ENCODE assay signal across 12 mouse cellular contexts in the genomic region with DNA sequence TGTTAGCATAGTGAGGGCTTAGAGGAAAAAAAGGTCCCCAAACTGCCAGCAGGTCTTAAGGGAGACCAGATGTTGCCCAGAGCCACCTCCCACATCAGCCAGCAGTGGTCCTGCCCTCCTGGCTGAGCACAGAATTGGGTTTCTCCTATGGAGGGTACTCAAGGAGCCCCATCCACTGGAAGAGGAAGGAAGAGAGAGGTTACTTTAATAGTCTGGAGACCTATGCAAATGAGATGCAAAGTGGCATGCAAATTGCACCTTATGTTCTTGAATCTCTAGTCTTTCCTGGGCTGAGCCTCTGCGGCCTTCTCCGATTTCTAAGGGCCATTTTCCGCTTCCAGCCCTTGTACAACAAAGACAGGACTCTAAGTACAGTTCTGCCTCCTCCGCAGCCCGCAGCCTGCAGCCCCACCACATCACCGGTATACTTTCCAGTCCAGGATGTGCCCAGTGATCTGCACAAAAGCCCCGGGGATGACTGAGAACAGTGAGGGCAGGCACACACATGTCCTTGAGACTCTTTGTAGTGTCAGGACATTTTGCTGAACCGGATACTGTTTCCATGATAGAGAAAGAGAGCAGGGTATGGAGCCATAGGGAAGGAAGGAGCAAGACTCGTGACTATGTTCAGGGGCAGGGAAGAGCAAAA. TPM values are rescaled to one million over a fixed set of nuclear protein-coding genes. Genes with fewer than 3 reads are reported as not detected.
DNase-seq lines count a peak whose midpoint lies in the region; ATAC-seq and TF ChIP-seq lines count a peak whose summit lies in the region.
"Had no signal": no experiment of that assay in that cellular context is flagged by ENCODE, and none has a peak within 500 bp of the region (broad histone marks: within the 10 kb centered on the region; RNA-seq: fewer than 3 reads in every experiment).

No protein-coding gene starts in this region.

- H3K9me3 ChIP-seq in midbrain, embryonic 10.5 days (replicated peaks), result no peaks in the 10 kb centered on the region
- no peaks in the 10 kb centered on the region for H3K9me3 ChIP-seq in midbrain, embryonic 15.5 days
- no peaks in the 10 kb centered on the region for H3K9me3 ChIP-seq in forebrain, embryonic 15.5 days
- H3K9me3 ChIP-seq: heart, embryonic 13.5 days had no signal

- H3K4me1 ChIP-seq in midbrain, embryonic 10.5 days, result peaks cover 78% of the 10 kb centered on the region
- peaks cover 33% of the 10 kb centered on the region for H3K4me1 ChIP-seq in midbrain, embryonic 15.5 days
- H3K4me1 ChIP-seq in forebrain, embryonic 15.5 days, result peaks cover 51% of the 10 kb centered on the region

- no peak overlapping the region for H3K9ac ChIP-seq in midbrain, embryonic 15.5 days
- peak overlapping the region; percentile 2; the same call in 1 of the 2 replicates for H3K9ac ChIP-seq in forebrain, embryonic 15.5 days (replicated peaks)
- H3K9ac ChIP-seq: heart, embryonic 13.5 days had no signal

- WGBS in midbrain, embryonic 10.5 days, result 67% methylated on average over 9 of the region's 9 CpGs
- WGBS in midbrain, embryonic 15.5 days, result 41% methylated on average over 9 of the region's 9 CpGs
- WGBS in forebrain, embryonic 15.5 days, result 31% methylated on average over 9 of the region's 9 CpGs

- H3K4me2 ChIP-seq in midbrain, embryonic 15.5 days, result no peak overlapping the region
- H3K4me2 ChIP-seq in forebrain, embryonic 15.5 days (replicated peaks), result no peak overlapping the region
- H3K4me2 ChIP-seq: heart, embryonic 13.5 days had no signal

- no peak overlapping the region for H3K4me3 ChIP-seq in midbrain, embryonic 10.5 days
- no peak overlapping the region for H3K4me3 ChIP-seq in midbrain, embryonic 15.5 days
- H3K4me3 ChIP-seq in forebrain, embryonic 15.5 days, result no peak overlapping the region
- H3K4me3 ChIP-seq: heart, embryonic 13.5 days had no signal

- H3K27me3 ChIP-seq in midbrain, embryonic 10.5 days (ENCODE audit: low read depth, poor library complexity, severe bottlenecking), result peaks cover 78% of the 10 kb centered on the region
- no peaks in the 10 kb centered on the region for H3K27me3 ChIP-seq in midbrain, embryonic 15.5 days (replicated peaks)
- H3K27me3 ChIP-seq in forebrain, embryonic 15.5 days, result no peaks in the 10 kb centered on the region
- peaks cover 3% of the 10 kb centered on the region for H3K27me3 ChIP-seq in splenic B cell, adult 2 months (ENCODE audit: control insufficient read depth, insufficient read depth, low read length, poor library complexity, severe bottlenecking)

- ATAC-seq in midbrain, embryonic 15.5 days (replicated peaks), result no peak
- peak; percentile 29; the same call in 1 of the 2 replicates for ATAC-seq in forebrain, embryonic 15.5 days (replicated peaks)

- no peaks in the 10 kb centered on the region for H3K36me3 ChIP-seq in midbrain, embryonic 10.5 days
- no peaks in the 10 kb centered on the region for H3K36me3 ChIP-seq in midbrain, embryonic 15.5 days (replicated peaks)
- H3K36me3 ChIP-seq in forebrain, embryonic 15.5 days, result no peaks in the 10 kb centered on the region
- no peaks in the 10 kb centered on the region for H3K36me3 ChIP-seq in splenic B cell, adult 2 months (ENCODE audit: control insufficient read depth, insufficient read depth, low read length, poor library complexity, severe bottlenecking)
- H3K36me3 ChIP-seq: heart, embryonic 13.5 days had no signal

- TF ChIP-seq POLR2A in brain, embryonic 14.5 days (IDR thresholded peaks at IDR 0.05; ENCODE audit: borderline replicate concordance, extremely low read depth, insufficient read depth, insufficient read length, poor library complexity, severe bottlenecking), result no peak

- no peak for DNase-seq in midbrain, embryonic 10.5 days (ENCODE audit: low spot score)
- peak; percentile 65 for DNase-seq in brain, embryonic 14.5 days (ENCODE audit: low read depth)
- peak; percentile 20 for DNase-seq in splenic B cell, adult 2 months (ENCODE audit: low read depth, low spot score)
- DNase-seq in adrenal gland, adult (ENCODE audit: inconsistent age in 2 of 2, low spot score in 1 of 2), result no peak
- no peak for DNase-seq in adrenal gland, postnatal 14 days
- DNase-seq: cerebellum, adult 11-12 months; gastrocnemius, postnatal 36 days; layer of hippocampus, postnatal 36 days had no signal

- no peak for TF ChIP-seq CTCF in brain, embryonic 14.5 days (IDR thresholded peaks at IDR 0.05; ENCODE audit: borderline replicate concordance, extremely low read depth, insufficient read depth, insufficient read length)

- peak overlapping the region; percentile 78 for H3K27ac ChIP-seq in midbrain, embryonic 10.5 days (replicated peaks)
- H3K27ac ChIP-seq in midbrain, embryonic 15.5 days, result no peak overlapping the region
- peak overlapping the region; percentile 46 for H3K27ac ChIP-seq in forebrain, embryonic 15.5 days (replicated peaks)
- H3K27ac ChIP-seq: heart, embryonic 13.5 days; kidney, postnatal 0 days had no signal

RNA-seq across cellular contexts. Expression of gene Tnrc6c, which starts 45.8 kb away (rescaled TPM):
- polyA plus RNA-seq in midbrain, embryonic 10.5 days (2016; fragmentation: Nextera tagmentation; extraction: Ambion mirVana), result 9.4 and 12.4 TPM in 2 replicates
- polyA plus RNA-seq in midbrain, embryonic 15.5 days (2015; fragmentation: Nextera tagmentation; extraction: Ambion mirVana), result 32.5 and 35.4 TPM in 2 replicates
- 54.3 and 82.0 TPM in 2 replicates for polyA plus RNA-seq in brain, embryonic 14.5 days (2012; rRNA removed)
- polyA plus RNA-seq in forebrain, embryonic 15.5 days (2015; fragmentation: Nextera tagmentation; extraction: Ambion mirVana), result 29.2 and 31.0 TPM in 2 replicates
- total RNA-seq in adrenal gland, postnatal 14 days (2021), result 22.7 and 29.5 TPM in 2 replicates

Comparison
In these comparisons a context has a peak if more than half of its experiments do, and no peak if none do; other contexts are left out.
1. DNase-seq: peak in brain, embryonic 14.5 days (single experiment) and splenic B cell, adult 2 months (single experiment); none in midbrain, embryonic 10.5 days (single experiment), adrenal gland, adult (0 of 2) and adrenal gland, postnatal 14 days (single experiment).